Mouse (Mus musculus) testis, adult 2 months (tissue): ENCODE results near the gene Gfod1. TPM values are rescaled to one million over a fixed set of nuclear protein-coding genes. Genes with fewer than 3 reads are reported as not detected.

Experiments
- H3K27ac ChIP-seq: fragments of 200-500 bp; 2 replicates; pipeline ENCODE4 v1.5.1; 2012; ENCODE audit warnings: low read depth, low read length; ENCODE audit not compliant: control insufficient read depth, insufficient read depth
- H3K27me3 ChIP-seq: fragments of 200-500 bp; 2 replicates; pipeline ENCODE4 v1.6.1; 2012; ENCODE audit warnings: mild to moderate bottlenecking, low read length, moderate library complexity; ENCODE audit not compliant: control insufficient read depth, insufficient read depth
- H3K36me3 ChIP-seq: fragments of 200-500 bp; 2 replicates; pipeline ENCODE4 v1.6.1; 2012; ENCODE audit warnings: mild to moderate bottlenecking, low read length; ENCODE audit not compliant: control insufficient read depth, insufficient read depth
- H3K4me1 ChIP-seq: fragments of 200-500 bp; 2 replicates; pipeline ENCODE4 v1.6.1; 2012; ENCODE audit warnings: low read length; ENCODE audit not compliant: control insufficient read depth, insufficient read depth
- H3K4me3 ChIP-seq: fragments of 200-500 bp; 2 replicates; pipeline ENCODE4 v1.5.1; 2012; ENCODE audit warnings: low read depth, mild to moderate bottlenecking, low read length, moderate library complexity, mixed read lengths; ENCODE audit not compliant: control insufficient read depth
- CTCF ChIP-seq: fragments of 200-500 bp; IDR thresholded peaks from 2 replicates; pipeline ENCODE4 v1.5.1; 2012; ENCODE audit warnings: low read depth, mild to moderate bottlenecking, inconsistent platforms, low read length, moderate library complexity; ENCODE audit not compliant: control insufficient read depth, insufficient read depth, insufficient replicate concordance
- POLR2A ChIP-seq: fragments of 200-500 bp; IDR thresholded peaks from 2 replicates; pipeline ENCODE4 v1.6.1; 2012; ENCODE audit warnings: low read depth, mild to moderate bottlenecking, inconsistent platforms, low read length, moderate library complexity; ENCODE audit not compliant: control insufficient read depth
- polyA plus RNA-seq: library from polyadenylated mRNA; depleted of rRNA; stranded (reverse); fragments of >200 nt; gene quantifications from 2 replicates; pipeline ENCODE4 v1.2.3, GENCODE M21; 2012

Gene Gfod1
- polyA plus RNA-seq, 1 experiment: 0.17 TPM

DNA sequence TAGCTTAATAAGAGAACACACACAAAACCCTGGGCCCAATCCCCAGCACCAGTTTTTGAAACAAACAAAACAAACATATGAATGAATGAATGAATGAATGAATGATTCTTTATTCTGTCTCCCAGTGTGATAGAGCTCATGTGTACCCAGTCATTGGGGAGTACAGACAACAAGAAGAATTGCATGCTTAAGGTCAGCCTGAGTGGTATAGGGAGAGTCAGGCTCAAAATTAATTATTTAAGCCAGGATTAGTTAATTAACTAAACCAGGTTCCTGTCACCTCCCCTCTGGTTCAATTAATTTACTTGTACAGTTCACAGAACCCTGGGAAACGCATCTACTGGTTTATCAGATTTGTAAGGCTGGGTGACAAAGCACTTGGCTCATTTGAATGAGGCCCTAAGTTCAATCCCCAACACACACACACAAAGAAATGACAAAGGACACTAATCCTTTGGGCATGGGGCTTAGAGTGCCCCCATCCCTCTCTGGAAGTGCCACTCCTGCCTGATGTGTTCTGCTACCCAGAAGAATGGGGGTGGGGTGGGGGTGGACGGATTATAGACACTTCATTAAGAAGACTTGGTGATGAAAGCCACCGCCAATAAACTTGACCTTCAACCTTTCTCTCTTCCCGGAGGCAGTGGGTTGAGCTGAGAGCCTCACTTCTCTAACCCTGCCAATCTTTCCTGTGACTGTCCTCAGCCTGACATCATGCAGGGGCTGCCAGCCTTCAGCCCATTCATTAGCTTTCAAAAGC is 34.3 kb downstream of the Gfod1 start:
- no peak overlapping the region for H3K27ac ChIP-seq
- no peaks in the 10 kb centered on the region; the same call in none of the 2 replicates for H3K4me1 ChIP-seq
- TF ChIP-seq CTCF (no peak), POLR2A (no peak)
- H3K4me3 ChIP-seq: no peak overlapping the region
- H3K36me3 ChIP-seq: no peaks in the 10 kb centered on the region
- H3K27me3 ChIP-seq: no peaks in the 10 kb centered on the region

DNA sequence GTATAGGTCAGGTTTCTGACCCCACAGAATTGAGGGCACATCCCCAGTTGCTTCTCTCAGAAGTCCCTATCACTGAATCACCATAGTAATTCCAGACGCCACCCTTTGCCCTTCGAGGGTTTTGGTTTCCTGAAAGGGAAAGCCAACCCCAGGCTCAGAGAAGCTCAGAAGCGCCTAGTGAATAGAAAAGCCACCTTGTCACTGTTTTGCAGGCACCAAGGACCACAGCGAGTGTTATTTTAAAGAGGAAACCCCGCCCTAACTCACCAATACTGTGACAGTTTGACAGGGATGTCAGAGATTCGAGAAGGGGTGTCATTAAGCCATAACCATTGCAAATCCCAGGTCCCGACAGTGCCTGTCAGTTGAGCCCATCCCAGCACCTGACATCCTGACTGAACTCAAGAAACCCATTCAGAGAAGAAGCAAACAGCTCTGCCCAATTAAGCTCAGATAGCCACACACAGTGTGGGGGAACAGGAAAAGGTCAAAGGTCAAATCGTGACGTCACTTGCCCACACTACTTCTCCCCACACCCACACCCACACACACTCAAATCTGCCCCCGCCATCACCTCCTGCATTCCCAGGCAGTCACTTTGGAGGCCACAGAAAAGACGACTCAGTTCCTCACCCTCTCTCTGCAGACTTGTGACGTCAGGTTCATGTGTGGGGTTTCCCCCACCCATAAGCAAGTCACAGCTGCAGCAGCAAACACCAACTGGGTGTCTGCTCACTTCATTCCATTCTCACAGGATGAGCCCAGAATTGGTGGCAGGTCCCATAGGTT is 35.2 kb downstream of the Gfod1 start:
- Histone ChIP-seq H3K27ac (no peak overlapping the region), H3K36me3 (no peaks in the 10 kb centered on the region), H3K27me3 (no peaks in the 10 kb centered on the region), H3K4me1 (no peaks in the 10 kb centered on the region; the same call in none of the 2 replicates), H3K4me3 (no peak overlapping the region)
- TF ChIP-seq POLR2A (no peak), CTCF (no peak)

GRCm38 (mm10) chr13:43267902-43268301 is 36.1 kb downstream of the Gfod1 start:
- H3K4me3 ChIP-seq: no peak overlapping the region
- no peaks in the 10 kb centered on the region for H3K27me3 ChIP-seq
- H3K36me3 ChIP-seq: no peaks in the 10 kb centered on the region
- no peak overlapping the region for H3K27ac ChIP-seq
- no peaks in the 10 kb centered on the region; the same call in none of the 2 replicates for H3K4me1 ChIP-seq
- TF ChIP-seq POLR2A (no peak), CTCF (no peak)

DNA sequence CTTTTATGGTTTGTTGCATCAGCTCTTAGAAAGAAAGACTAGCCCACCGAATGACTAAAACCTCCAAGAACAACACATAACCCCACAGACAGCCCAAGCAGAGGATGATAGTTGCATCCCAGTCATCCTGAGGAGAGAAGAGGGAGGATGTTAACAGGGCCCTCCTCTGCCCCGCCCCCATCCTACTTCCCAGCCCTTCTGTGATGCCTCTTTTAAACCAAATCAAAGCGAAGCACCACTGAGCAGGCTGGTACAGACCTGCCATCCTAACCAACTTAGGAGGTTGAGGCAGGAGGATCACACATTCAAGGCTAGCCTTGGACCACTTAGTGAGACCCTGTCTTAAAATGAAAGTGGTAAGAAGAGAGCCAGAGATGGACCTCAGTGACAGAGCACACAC is 36.8 kb downstream of the Gfod1 start:
- Histone ChIP-seq H3K4me3 (no peak overlapping the region), H3K4me1 (no peaks in the 10 kb centered on the region; the same call in none of the 2 replicates), H3K27me3 (no peaks in the 10 kb centered on the region)

GRCm38 (mm10) chr13:43266333-43266732 is 37.6 kb downstream of the Gfod1 start:
- no peak overlapping the region for H3K4me3 ChIP-seq
- TF ChIP-seq CTCF (no peak), POLR2A (no peak)

More for the DNA sequence above, 36.8 kb downstream of the Gfod1 start:
- H3K36me3 ChIP-seq: no peaks in the 10 kb centered on the region
- TF ChIP-seq CTCF (no peak), POLR2A (no peak)
- H3K27ac ChIP-seq: no peak overlapping the region

DNA sequence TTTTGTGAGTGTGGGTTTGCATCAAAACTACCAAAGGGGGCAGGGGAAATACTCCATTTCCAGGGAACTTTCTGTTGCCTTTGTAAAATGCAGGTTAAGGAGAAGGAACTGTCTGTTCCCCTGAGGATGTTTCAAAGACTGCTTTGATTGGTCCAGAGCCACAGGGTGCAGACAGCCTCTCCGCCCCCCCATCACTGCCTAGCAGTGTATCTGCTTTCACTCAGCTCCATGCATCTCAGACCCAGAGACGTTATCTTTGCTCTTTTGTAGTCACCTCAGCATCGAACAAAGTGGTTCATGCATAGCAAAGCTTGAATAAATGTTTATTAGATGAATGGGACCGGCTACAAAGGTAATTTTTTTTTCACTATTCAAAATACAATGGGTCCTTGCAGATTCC is 38.9 kb downstream of the Gfod1 start:
- no peak for TF ChIP-seq POLR2A
- no peaks in the 10 kb centered on the region for H3K27me3 ChIP-seq
- no peak overlapping the region for H3K27ac ChIP-seq

More at GRCm38 (mm10) chr13:43266333-43266732, 37.6 kb downstream of the Gfod1 start:
- H3K27me3 ChIP-seq: no peaks in the 10 kb centered on the region
- H3K36me3 ChIP-seq: no peaks in the 10 kb centered on the region
- peaks cover 2% of the 10 kb centered on the region for H3K4me1 ChIP-seq
- no peak overlapping the region for H3K27ac ChIP-seq

DNA sequence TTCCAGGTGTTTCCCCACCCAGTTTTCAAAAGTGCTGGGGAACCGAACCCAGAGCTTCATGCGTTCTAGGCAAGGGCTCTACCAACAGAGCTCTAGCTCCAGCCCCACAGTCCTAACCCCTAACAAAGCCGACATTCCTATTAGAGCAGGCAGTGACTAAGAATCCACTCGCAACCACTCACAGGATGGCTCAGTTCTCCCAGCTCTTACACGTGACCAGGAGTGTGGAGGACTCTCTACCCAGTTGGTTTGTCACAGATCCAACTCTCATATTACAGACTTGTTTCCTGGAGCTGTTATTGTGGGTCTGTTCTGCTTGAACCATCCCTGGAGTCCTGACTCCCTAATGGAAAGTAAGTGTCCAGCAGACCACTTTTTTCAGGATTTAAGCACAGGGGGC is 40.3 kb downstream of the Gfod1 start:
- no peak overlapping the region for H3K27ac ChIP-seq
- H3K4me1 ChIP-seq: peaks cover 2% of the 10 kb centered on the region
- TF ChIP-seq CTCF (no peak), POLR2A (no peak)
- no peaks in the 10 kb centered on the region for H3K36me3 ChIP-seq
- H3K27me3 ChIP-seq: no peaks in the 10 kb centered on the region
- no peak overlapping the region for H3K4me3 ChIP-seq

More for the DNA sequence above, 38.9 kb downstream of the Gfod1 start:
- Histone ChIP-seq H3K4me1 (peaks cover 2% of the 10 kb centered on the region), H3K36me3 (no peaks in the 10 kb centered on the region), H3K4me3 (no peak overlapping the region)
